Mouse (Mus musculus) embryonic facial prominence, embryonic 12.5 days (tissue): ENCODE results near the gene Stk36. TPM values are rescaled to one million over a fixed set of nuclear protein-coding genes. Genes with fewer than 3 reads are reported as not detected.

ENCODE experiments used
- ATAC-seq: fragments of 200-750 bp; cut with Nextera tagmentation; 2 replicates; pipeline ENCODE4 v1.8.0; 2017; ENCODE audit not compliant: insufficient number of reproducible peaks, insufficient read depth, low FRiP score, low TSS enrichment
- H3K27ac ChIP-seq: fragments of 300-500 bp; sonication (generic); 2 replicates; pipeline ENCODE4 v1.5.1; 2016; ENCODE audit warnings: mild to moderate bottlenecking
- H3K27me3 ChIP-seq: fragments of 300-500 bp; sonication (generic); 2 replicates; pipeline ENCODE4 v1.6.1; 2016; ENCODE audit warnings: mild to moderate bottlenecking, moderate library complexity
- H3K36me3 ChIP-seq: fragments of 300-500 bp; sonication (generic); 2 replicates; pipeline ENCODE4 v1.6.1; 2016; ENCODE audit warnings: mild to moderate bottlenecking
- H3K4me1 ChIP-seq: fragments of 300-500 bp; sonication (generic); 2 replicates; pipeline ENCODE4 v1.6.1; 2016
- H3K4me2 ChIP-seq: fragments of 300-500 bp; sonication (generic); replicated peaks from 2 replicates; pipeline ENCODE4 v1.6.1; 2016; ENCODE audit warnings: mild to moderate bottlenecking, moderate library complexity
- H3K4me3 ChIP-seq: fragments of 300-500 bp; sonication (generic); 2 replicates; pipeline ENCODE4 v1.5.1; 2016; ENCODE audit warnings: mild to moderate bottlenecking
- H3K9ac ChIP-seq: fragments of 300-500 bp; sonication (generic); 2 replicates; pipeline ENCODE4 v1.6.1; 2016; ENCODE audit warnings: mild to moderate bottlenecking, moderate library complexity
- H3K9me3 ChIP-seq: fragments of 300-500 bp; sonication (generic); 2 replicates; pipeline ENCODE4 v1.6.1; 2016; ENCODE audit warnings: mild to moderate bottlenecking, moderate library complexity
- WGBS: fragments of 180-500 bp; shearing (Covaris S2); methylation state at CpG from one replicate; pipeline ENCODE4 v1.1.7; 2016; 5-methylcytosine and 5-hydroxymethylcytosine counted together
- microRNA-seq: library from miRNA; unstranded; fragments of <30 nt; microRNA quantifications from one replicate; pipeline ENCODE4, GENCODE M21; 2017
- polyA plus RNA-seq: library from polyadenylated mRNA; unstranded; fragments of >200 nt; fragmentation: Nextera tagmentation; extraction: Ambion mirVana; gene quantifications from 2 replicates; pipeline ENCODE4 v1.2.1, GENCODE M21; 2016

The Stk36 gene
- polyA plus RNA-seq, 1 experiment from 2014 or later: 13.7 TPM

- H3K9me3 ChIP-seq: no peaks in the 10 kb centered on the region
- H3K4me3 ChIP-seq: no peak overlapping the region
- no peak overlapping the region for H3K27ac ChIP-seq
- no peaks in the 10 kb centered on the region for H3K27me3 ChIP-seq
- peaks cover 53% of the 10 kb centered on the region for H3K36me3 ChIP-seq
- no peak for ATAC-seq
- H3K9ac ChIP-seq: no peak overlapping the region
- WGBS: 86% methylated on average over 1 of the region's 1 CpGs
- H3K4me2 ChIP-seq: no peak overlapping the region
- H3K4me1 ChIP-seq: no peaks in the 10 kb centered on the region
Observed at GRCm38 (mm10) chr1:74677843-74678242, 76.6 kb downstream of the Stk36 start.

Small RNA genes within 50 kb of the gene (microRNA-seq; reads per million reads assigned to microRNA genes)
- not detected for gene Gm25035

Other genes with a start within 250 kb of the Stk36 start
- gene Catip, start 239.3 kb upstream of the Stk36 start, polyA plus RNA-seq: 0.93 and 0.98 TPM in 2 replicates
- 4.1 and 5.0 TPM in 2 replicates for gene Slc11a1, start 226.2 kb upstream of the Stk36 start, polyA plus RNA-seq
- gene Ctdsp1, start 209.9 kb upstream of the Stk36 start, polyA plus RNA-seq: 75.7 and 78.9 TPM in 2 replicates
- gene Vil1, start 192.1 kb upstream of the Stk36 start, polyA plus RNA-seq: 0.23 and 0.24 TPM in 2 replicates
- 70.1 and 71.5 TPM in 2 replicates for gene Cnot9, start 95.4 kb upstream of the Stk36 start, polyA plus RNA-seq
- 0.89 and 1.2 TPM in 2 replicates for gene Plcd4, start 58.6 kb upstream of the Stk36 start, polyA plus RNA-seq
- gene Usp37, start 57.2 kb upstream of the Stk36 start, polyA plus RNA-seq: 39.8 and 41.7 TPM in 2 replicates
- gene Zfp142, start 13.2 kb upstream of the Stk36 start, polyA plus RNA-seq: 9.5 and 10.5 TPM in 2 replicates
- 15.2 and 17.8 TPM in 2 replicates for gene Bcs1l, start 13.2 kb upstream of the Stk36 start, polyA plus RNA-seq
- gene Rnf25, start within 50 bp of the Stk36 start, polyA plus RNA-seq: 37.9 and 39.0 TPM in 2 replicates
- 28.6 and 29.3 TPM in 2 replicates for gene Ttll4, start 60.3 kb downstream of the Stk36 start, polyA plus RNA-seq
- gene Cyp27a1, start 112.1 kb downstream of the Stk36 start, polyA plus RNA-seq: 9.1 and 10.5 TPM in 2 replicates
- 0.47 and 0.56 TPM in 2 replicates for gene Prkag3, start 147.8 kb downstream of the Stk36 start, polyA plus RNA-seq
- gene Wnt6, start 170.4 kb downstream of the Stk36 start, polyA plus RNA-seq: 30.1 and 30.8 TPM in 2 replicates
- gene Wnt10a, start 190.1 kb downstream of the Stk36 start, polyA plus RNA-seq: 3.1 and 3.5 TPM in 2 replicates